Mouse (Mus musculus) spleen, postnatal 14 days (tissue): ENCODE measurements around the gene Slc7a11.
A peak's percentile ranks its signal among the peaks of the same experiment; 100 is the strongest.

Experiments used
- DNase-seq, 2 experiments: peaks; one replicate each; pipeline ENCODE4 v3.0.0; 2021 to 2022; ENCODE audit warnings: low spot score in 2 of 2

The Slc7a11 gene

DNA sequence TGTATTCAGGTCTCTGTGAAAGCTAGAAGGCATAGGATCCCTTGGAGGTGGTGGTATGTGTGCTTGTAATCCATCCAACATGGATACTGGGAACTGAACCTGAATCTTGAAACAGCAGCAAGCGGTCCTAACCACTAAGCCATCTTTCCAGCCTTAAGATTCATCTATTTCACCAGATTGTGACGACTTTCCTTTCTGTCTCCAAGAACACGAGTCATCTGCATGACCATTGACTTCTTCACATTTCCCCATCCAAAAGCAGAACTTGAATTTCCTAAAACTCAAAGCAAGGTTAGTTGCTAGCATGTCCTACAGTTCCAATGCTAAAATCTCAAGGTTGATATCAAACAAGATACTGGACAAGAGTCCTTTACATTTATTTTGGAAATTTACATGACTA lies 37.5 kb downstream of the Slc7a11 start:
- no peak for DNase-seq

DNA sequence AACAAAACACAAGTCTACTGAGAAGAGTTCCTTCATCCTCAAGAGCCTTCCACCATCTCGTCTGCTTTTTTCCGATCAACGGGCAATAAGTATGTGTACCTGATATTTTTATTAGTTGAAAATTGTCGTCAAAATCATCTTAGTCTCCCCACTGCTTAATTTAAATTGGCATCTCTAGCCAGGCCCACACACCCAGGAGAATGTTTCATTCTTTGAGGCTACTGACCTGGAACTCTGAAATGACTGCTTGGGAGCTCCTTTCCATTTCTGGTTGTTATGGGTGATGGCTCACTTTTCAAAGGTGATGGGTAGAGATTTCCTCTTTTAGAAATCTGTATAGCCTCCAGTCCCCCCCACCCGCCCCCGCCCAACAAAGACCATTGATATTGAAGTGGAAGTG lies 54.6 kb downstream of the Slc7a11 start:
- no peak for DNase-seq

DNA sequence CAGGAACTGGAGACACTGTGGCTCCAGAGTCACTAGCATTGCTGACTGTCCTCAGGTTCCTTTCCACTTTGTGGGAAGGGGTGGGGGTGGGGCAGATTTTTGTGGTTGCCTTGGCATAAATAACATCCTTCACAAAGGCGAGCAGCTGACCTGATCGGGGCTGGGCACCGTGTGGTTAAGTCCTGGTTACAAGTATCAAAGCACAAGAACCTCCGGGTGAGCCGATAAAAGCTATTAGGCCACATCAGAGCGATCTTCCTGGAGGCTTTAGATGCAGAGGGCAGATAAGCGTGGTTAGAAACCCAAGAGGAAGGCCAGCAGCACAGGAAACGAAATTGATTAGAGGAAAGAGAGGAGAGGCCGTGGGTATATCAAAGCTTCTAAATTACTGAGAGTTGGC lies 55.1 kb downstream of the Slc7a11 start:
- DNase-seq: no peak

DNA sequence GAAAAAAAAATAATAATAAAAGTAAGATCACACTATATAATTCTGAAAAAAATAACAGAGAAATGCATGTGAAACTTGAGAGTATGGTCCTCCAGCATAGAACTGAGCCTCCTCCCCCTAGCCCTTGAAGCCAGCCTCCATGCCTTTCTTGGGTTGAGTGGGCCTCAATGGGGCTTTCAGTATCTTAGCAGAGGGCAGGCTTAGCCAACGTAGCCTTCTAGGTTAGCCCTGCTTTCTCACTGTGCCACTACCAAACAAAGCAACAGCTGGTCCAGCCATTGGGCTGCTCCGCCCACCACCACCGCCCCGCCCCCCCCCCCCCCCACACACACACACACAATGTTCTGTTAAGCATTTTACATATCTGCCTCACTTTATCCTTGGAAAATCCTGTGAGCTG lies 56.1 kb downstream of the Slc7a11 start:
- no peak for DNase-seq

DNA sequence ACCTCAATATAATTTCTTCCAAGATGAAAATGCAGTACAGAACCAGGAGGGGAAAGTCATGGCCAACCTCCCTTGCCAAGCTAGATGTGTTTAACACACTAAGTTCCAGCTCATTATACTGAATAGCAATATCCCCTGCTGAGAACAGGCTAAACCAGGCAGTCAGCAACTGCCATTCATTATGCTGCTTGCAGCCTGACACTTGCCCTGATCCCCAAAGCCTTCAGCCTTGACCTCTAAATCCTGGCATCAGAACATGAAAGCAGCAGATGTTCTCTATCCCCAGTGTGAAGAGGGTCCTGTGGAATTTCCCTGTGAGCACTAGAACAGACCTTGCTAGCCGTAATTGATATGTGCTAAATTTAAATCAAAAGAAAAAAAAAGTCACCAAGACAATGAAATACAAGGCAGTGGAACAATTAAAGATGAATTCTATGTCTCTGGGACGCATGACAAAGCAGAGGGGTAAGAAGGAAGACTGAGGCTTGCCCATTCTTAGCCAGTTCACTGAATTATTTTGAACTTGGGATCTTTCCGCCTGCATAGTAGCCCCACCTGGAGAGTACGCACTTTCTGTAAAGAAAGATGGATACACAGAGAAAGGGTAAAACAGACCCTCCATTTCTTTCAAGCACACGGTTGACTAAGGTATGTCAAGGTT lies 56.7 kb downstream of the Slc7a11 start:
- DNase-seq: no peak

DNA sequence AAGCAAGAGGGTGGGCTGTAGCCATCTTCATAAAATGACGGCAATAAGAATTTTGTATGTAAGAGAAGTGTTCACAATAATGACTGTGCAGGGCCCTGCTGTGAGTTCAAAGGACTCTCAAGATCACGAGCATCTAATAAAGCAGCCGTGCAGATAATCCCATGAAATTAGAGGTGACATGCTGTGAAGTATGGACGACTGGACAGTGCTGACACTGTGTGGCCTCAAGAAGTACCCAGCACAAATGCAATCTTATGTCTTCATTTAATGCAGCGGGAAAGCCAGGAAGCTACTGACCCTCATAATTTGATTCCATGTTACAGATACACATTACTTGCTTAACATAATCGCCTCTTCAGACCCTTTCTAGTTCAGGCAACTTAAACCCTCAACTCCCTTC lies 57.3 kb downstream of the Slc7a11 start:
- DNase-seq: no peak

DNA sequence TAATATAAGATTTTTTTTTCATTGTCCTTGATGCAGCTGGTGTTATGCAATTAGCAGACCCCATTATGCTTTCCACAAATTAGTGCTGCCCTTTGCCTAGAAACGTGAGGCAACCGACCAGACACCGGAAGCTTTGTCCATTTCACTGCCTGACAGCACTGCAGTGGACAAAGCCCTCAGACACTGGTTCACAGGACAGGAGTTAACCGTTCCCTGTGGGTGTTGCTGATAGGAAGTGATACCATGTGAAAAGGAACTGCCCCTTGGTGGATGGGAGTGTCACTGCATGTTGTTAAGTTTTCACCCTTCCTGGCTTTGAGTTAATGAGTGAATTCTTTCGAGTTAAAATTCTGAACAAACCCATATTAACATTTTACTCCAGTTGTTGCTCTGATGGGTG lies 60.7 kb downstream of the Slc7a11 start:
- DNase-seq: no peak

DNA sequence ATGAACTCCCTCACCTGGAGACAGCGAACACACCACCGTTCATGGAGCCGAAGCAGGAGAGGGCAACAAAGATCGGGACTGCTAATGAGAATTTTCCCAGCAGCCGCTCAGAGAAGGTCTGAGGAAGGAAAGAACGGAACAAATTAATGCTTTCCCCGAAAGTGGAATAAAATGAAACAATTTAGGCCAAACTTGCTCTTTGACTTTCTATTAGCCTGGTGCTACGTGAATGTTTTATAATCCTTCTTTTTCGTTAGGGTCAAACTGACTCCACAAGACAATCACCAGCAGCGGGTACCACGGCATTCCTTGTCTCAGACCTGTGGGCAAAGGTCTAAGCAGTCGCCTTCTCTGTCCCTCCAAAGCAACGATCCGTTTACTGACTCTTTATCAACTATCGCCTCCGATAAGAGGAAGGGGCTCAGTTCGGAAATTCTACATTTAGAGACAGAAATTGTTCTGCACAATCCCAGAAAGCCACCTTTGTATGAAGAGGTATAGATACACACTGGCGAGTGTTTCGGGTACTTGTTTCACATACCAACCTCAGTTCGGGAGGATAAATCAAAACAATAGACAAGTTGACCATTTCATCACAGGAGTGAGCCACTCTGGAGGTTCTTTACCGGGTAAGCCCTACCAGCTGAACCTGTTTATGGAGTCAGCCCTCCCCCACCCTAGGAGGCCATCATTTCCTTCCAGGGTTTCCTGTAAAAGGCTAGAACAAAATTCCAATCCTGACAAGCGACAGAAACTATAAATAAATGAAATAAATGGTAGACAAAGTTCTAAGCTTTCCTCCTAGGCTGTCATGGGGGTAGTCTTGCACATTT lies 61.3 kb downstream of the Slc7a11 start:
- no peak for DNase-seq

DNA sequence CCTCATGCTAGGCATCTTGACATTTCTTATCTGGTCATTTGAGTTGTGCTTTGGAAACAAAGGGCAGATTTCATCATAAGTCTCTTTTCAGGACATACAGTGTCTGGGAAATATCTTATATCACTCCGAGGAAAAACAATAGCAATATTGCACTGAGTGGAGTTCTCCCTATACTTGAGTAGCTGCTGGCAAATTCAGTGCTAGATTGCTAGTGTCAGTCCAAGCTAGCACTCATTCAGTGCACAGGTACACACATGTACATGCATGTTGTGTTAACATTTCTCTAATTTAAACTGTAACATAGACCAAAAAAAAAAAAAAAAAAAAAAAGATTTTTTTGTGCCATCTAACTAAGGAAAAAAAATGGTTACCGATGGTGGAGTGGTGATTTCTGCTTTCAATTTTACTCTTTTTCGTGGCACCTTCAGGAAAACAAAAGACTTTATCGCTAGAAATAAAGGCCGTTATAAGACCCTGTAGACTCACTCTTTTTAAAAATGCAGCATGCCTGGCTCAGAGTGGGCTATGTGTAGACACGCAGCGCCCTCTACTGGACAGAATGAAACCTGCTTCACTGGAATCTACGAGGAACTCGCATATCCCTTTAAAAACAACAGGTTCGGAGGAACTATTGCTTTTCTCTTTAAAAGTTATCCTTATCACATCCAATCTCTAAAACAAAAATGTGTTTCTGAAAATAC lies 62.1 kb downstream of the Slc7a11 start:
- peak; percentile 14 to 53 for DNase-seq

DNA sequence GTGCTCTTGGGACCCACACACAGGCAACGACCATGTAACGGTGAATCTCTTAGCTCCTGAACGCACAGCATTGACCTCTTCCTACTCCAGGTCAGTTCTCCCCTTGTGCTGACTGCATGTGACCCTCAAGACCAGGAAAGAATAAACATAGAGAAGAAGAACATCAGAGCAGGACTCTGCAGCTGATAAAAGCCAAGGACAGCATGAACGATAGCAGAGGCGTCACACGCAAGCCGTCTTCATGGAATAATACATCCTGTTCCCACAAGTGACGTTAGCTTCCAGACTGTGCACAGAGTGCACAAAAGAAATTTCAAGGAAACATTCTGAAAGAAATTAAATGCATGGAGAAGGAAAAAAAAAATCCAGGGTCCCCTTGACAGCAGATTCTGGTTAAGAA lies 63.5 kb downstream of the Slc7a11 start:
- no peak for DNase-seq

DNA sequence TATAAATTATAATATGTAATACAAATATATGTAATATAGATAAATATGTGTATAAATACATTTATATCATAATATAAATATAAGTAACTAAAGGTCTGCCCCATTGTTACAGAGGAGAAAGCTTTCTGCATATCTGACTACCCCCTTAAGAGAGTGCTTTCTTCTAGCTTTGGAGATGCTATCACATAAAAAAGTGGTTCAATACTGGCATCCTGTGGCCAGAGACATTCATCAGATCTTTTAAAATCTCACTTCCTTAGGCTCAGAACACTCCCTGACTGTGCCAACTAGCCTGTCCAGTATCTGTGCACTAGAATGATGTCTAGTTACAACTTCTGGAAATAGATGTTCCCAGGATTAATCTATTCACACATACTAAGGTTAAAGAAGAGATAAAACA lies 67.9 kb downstream of the Slc7a11 start:
- no peak for DNase-seq

DNA sequence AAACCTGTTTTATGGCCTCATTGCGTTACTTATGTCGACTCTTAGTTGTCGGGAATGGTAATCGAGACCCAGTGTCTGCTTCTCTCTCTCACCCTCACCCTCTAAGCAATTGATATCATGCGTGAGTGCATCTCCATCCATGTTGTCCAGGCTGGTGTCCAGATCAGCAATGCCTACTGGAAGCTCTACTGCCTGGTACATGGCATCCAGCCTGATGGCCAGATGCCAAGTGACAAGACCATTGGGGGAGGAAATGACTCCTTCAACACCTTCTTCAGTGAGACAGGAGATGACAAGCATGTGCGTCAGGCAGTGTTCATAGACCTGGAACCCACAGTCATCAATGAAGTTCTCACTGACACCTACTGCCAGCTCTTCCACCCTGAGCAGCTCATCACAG lies 73.6 kb downstream of the Slc7a11 start:
- DNase-seq: no peak

DNA sequence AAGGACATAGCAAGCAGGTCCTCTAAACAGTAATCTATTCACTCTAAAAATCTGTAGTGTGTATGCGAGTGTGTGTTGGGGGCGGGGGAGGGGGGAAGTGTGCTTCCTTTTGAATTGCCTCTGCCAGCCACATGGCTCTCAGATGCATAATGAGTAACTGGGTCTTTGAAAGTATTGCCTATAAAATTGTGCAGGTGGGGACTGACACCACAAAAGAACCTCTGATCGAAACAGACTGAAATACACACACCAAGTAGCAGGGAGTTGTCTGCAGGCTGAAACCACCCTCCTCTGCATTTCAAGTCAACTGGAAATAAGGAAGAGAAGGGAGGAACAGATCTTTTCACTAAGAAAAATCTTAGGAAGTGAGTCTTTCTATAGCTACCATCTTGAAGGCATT lies 76.2 kb downstream of the Slc7a11 start:
- DNase-seq: no peak

DNA sequence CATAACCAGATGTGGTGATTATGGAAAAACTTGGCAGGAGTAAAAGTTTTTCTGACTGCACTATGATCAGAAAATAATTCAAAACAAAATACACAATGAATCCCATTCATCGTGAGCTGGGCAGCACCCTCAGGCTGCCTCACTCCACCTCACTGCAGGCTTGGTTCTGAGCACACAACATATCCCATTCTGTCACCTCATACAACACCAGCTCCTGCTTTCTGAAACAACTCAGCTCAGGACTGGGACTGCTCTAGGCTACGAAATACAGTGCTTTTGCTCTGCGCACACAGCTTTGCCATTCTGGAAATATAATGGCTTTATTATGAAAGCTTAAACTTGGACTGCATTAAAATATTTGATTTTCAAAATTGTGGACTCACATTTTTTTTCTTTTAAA lies 79.8 kb downstream of the Slc7a11 start:
- no peak for DNase-seq

DNA sequence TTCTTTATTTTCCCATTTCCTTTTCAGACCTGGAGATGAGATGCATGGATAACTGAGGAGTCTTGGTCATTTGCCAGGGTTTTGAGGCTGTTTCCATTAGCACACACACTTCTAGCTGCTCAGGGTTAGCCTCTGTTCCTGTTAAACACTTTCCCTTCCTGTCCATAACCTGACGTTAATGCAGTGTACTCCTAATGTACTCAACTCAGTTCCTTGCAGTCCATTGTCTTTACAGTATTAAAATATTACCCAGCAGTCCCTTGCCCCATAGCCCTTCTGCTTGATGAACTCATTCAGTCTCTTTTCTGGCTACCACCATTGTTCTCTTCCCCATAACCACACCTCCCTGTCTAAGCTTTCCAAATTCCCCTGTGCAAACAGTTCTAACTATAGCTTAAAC lies 96.3 kb downstream of the Slc7a11 start:
- DNase-seq: no peak

DNA sequence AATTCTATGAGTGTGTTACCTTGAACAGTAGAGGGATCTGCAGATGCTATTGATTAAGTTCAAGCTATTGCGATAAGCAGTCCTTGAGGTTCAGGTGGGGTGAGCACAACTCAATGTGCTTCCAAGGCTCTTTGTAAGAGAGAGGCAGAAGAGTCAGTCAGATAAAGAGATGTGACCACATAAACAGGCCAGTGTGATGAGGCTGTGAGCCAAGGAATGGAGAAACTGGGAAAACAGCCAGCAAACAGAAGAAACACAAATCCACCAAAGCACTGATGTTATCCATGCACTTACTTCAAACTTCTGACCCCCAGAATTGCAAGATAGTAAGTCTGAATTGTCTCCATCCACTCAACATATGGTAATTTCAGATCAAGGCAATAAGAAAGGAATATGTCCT lies 99.0 kb downstream of the Slc7a11 start:
- DNase-seq: no peak

DNA sequence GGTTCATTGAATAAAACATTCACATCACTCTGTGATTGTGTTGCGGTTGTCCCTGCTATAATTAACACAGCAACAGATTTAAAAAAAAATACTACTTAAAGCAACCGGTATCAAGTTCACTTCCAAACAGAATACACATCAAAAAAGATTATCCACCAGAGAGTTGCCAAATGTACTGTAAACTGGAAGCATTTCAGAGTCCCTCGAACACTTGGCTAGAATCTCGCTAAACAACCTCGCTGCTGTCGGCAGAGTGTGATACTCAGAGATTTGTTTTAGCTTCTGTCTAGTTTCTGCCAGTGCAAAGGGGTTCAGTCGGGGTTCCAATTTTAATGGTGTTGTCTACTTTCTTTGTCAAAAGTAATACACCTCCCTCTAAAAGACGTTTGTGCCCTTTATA lies 118.9 kb downstream of the Slc7a11 start:
- DNase-seq: no peak

DNA sequence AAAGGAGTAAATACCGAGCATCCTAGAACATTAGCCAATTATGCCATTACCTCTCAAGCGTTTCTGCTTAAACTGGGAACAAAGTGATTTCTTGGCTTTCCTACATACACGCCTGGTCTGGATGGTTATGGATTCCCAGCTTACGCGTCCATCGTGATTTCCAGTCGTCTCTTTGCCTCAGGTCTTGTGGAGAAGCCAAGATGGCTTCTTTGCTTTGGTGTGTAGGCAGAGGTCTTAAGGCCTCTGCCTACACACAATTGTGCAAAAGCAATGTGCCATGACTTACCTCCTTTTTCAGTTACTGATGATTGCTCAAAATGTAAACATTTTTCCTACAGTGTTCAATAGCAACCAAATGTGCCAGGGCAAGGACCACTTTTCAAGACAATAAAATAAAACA lies 119.5 kb downstream of the Slc7a11 start:
- DNase-seq: no peak

DNA sequence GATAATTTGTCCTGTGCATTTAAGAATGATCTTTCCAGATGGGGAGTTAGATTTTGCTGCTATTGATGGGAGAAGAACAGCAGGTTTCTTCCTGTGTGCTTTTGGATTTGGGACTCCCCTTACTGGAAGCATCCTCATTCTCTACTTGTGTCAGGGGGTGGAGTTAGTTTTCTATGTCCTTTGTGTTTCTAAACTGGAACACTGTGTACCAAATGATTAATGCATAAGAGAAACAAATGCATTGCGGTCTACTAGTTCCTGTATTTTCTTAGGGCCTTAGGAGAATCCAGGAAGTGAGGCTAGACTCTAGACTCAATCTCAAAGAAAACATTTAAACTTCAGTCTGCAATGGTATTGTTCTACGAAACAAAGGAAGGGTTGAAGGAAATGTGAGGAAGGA lies 122.6 kb downstream of the Slc7a11 start:
- no peak for DNase-seq

DNA sequence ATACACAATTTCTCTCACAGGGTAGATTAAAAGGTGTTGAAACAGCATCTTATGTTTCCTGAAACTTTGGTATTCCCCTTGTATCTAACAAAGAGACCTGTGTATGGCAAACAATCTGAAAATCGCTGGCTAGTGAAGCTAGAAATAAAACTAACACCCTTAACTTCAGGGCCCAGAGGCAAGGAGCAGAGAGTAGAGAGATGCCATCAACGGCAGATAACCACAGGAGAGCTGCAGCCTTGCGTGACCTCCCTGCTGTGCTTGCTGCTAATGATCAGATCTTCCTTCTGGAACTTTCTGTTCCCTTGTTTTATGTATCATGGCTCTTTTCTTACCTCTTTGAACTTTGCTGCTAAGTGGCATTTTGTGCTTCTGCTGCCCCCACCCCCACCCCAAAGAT lies 125.3 kb downstream of the Slc7a11 start:
- no peak for DNase-seq

DNA sequence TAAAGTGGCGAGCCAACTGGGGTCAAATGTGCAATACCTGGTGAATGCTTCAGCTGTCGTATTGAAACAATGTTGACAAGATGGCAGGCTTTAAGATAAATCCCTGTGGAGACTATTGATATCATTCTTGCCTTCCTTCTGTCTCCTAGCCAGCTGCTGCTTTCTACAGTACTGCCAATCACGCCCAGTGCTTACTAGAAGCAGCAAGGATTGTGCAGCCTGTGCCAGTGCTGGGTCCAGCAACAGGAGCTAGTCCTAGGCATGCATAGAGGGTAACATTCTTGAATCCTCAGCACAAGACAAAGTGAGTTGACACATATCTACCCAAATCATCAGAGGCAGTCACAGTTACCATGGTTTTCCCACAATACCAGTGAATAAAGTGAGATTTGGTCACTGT lies 129.6 kb downstream of the Slc7a11 start:
- no peak for DNase-seq

DNA sequence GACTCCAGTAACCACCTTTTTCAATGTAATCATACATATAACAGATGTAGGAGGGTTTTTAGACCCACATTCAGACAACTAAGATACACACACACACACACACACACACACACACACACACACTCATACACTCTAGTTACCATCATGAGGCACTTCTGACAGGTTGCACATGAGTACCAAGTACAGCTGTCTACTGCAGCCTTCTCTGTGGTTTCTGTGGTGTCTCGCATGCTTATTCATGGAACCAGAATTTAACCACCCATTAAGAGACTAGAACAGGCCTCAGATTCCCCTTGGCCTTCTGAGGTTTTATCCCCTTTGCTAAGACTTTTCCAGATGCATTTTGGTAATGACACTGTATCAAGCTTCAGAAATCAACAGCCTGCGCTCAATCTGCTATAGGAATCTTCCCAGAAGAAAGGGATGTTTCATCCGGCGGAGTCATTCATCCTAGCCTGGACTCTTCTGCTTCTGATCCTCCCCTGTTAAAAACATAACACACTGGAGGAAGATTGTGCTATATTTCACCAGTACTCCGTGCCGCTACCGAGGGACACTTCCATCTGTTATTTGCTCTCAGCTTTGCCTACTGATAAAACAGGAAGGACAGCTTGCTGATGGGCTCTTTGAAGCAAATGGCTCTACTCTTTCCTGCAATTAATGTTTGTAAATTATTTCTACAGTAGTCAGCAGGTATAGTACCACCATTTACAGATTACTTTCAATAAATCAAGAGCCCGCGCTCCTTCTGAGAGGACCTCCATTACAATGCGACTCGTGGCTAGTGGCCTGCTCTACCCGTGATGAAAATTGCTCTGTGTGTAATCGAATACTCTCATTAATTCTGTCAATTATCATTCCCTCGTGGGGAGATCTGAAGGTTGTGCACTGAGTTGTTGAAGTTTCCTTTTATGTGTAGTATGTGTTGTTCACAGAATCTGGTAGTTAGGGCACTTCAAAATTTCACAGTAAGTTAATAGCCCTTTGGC lies 135.8 kb downstream of the Slc7a11 start:
- no peak for DNase-seq
